Mouse (Mus musculus) hindbrain, embryonic 14.5 days (tissue): ENCODE measurements at regions not wholly inside any gene's neighbourhood (a gene's known extent, or its start where the extent isn't known, plus 50 kb on each side); places are given as distances from the start of the nearest gene placed in this dataset.

Experiments used
- ATAC-seq: fragments of 200-750 bp; cut with Nextera tagmentation; 2 replicates; pipeline ENCODE4 v1.8.0; 2017; ENCODE audit warnings: moderate number of reproducible peaks, mild to moderate bottlenecking, moderate TSS enrichment, moderate library complexity; ENCODE audit not compliant: low FRiP score
- DNase-seq: peaks from one replicate; pipeline ENCODE4 v3.0.0-alpha.2; 2015; ENCODE audit warnings: low spot score
- H3K27ac ChIP-seq: fragments of 300-500 bp; sonication (generic); 2 replicates; pipeline ENCODE4 v1.5.1; 2014; ENCODE audit warnings: mild to moderate bottlenecking, moderate library complexity
- H3K27me3 ChIP-seq: fragments of 300-500 bp; sonication (generic); 2 replicates; pipeline ENCODE4 v1.6.1; 2014; ENCODE audit warnings: mild to moderate bottlenecking, low read length, mixed read lengths; ENCODE audit not compliant: control insufficient read depth, insufficient read depth
- H3K36me3 ChIP-seq: fragments of 300-500 bp; sonication (generic); replicated peaks from 2 replicates; pipeline ENCODE4 v1.6.1; 2014; ENCODE audit not compliant: control insufficient read depth, insufficient read depth
- H3K4me1 ChIP-seq: fragments of 300-500 bp; sonication (generic); replicated peaks from 2 replicates; pipeline ENCODE4 v1.6.1; 2014; ENCODE audit warnings: antibody characterized with exemption, low read length, mixed read lengths; ENCODE audit not compliant: control insufficient read depth, insufficient read depth
- H3K4me2 ChIP-seq: fragments of 300-500 bp; sonication (generic); replicated peaks from 2 replicates; pipeline ENCODE4 v1.6.1; 2014; ENCODE audit warnings: mild to moderate bottlenecking, moderate library complexity
- H3K4me3 ChIP-seq: fragments of 300-500 bp; sonication (generic); replicated peaks from 2 replicates; pipeline ENCODE4 v1.5.1; 2014; ENCODE audit warnings: mild to moderate bottlenecking, low read length
- H3K9ac ChIP-seq: fragments of 300-500 bp; sonication (generic); 2 replicates; pipeline ENCODE4 v1.6.1; 2014
- H3K9me3 ChIP-seq: fragments of 300-500 bp; sonication (generic); 2 replicates; pipeline ENCODE4 v1.6.1; 2016; ENCODE audit warnings: low read length; ENCODE audit not compliant: control insufficient read depth
- whole genome bisulfite sequencing: fragments of 180-500 bp; shearing (Covaris S2); extraction: QIAGEN DNeasy Blood & Tissue Kit; methylation state at CpG from one replicate; pipeline ENCODE4 v1.1.7; 2014; 5-methylcytosine and 5-hydroxymethylcytosine counted together

DNA sequence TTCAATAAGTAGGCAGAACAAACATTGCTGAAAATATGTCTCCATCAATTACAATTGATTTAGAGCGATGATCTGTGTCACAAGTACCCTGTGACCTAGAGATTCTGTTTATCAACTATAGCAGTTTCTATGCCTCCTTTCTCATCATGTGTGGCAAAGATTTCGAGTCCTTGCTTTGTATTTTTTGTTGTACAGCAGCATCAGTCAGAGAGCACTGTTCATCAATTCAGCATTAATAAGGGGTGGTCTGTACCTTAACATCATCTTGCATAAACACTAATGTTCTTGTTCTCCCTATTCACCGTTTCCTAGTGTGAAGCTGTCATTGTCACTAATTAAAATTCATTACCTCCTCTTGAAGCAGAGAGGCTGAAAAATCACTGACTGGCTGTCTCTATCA lies 873.0 kb upstream of the Crim1 start:
- H3K36me3 ChIP-seq, result no peaks in the 10 kb centered on the region
- 35% methylated on average over 3 of the region's 3 CpGs for WGBS
- no peak overlapping the region for H3K9ac ChIP-seq
- ATAC-seq (no peak), DNase-seq (peak; percentile 24)
- H3K27ac ChIP-seq, result no peak overlapping the region
- no peak overlapping the region for H3K4me2 ChIP-seq
- no peaks in the 10 kb centered on the region for H3K4me1 ChIP-seq
- H3K9me3 ChIP-seq, result no peaks in the 10 kb centered on the region
- no peaks in the 10 kb centered on the region for H3K27me3 ChIP-seq
- H3K4me3 ChIP-seq, result no peak overlapping the region
